Mouse (Mus musculus) MEL (cell line): Measurements from ENCODE around the gene Pip5kl1.

Source experiments
- CHD2 ChIP-seq: IDR thresholded peaks from 2 replicates; pipeline ENCODE4 v1.6.1; 2011; ENCODE audit warnings: low read length, improper control_type of control experiment
- CTCF ChIP-seq, 3 experiments: IDR thresholded peaks in 2 of 3; conservative IDR thresholded peaks in 1 of 3; 2 replicates each; pipeline ENCODE4 v1.5.1; 2011 to 2012; ENCODE audit warnings: low read length in 3 of 3, low read depth in 2 of 3, mild to moderate bottlenecking in 2 of 3, improper control_type of control experiment in 1 of 3, inconsistent platforms in 1 of 3, mixed read lengths in 1 of 3, moderate library complexity in 1 of 3; ENCODE audit not compliant: control insufficient read depth in 1 of 3, insufficient read depth in 1 of 3, poor library complexity in 1 of 3, severe bottlenecking in 1 of 3
- EP300 ChIP-seq, 2 experiments: IDR thresholded peaks; 2 replicates each; pipeline ENCODE4 v1.6.1; 2011; ENCODE audit warnings: improper control_type of control experiment in 2 of 2, low read length in 2 of 2, low read depth in 1 of 2, mild to moderate bottlenecking in 1 of 2
- HCFC1 ChIP-seq: IDR thresholded peaks from 2 replicates; pipeline ENCODE4 v1.6.1; 2012; ENCODE audit warnings: low read depth, mild to moderate bottlenecking, inconsistent platforms, low read length, improper control_type of control experiment, moderate library complexity
- POLR2A ChIP-seq, 2 experiments: IDR thresholded peaks; 2 replicates each; pipeline ENCODE4 v1.6.1; 2011 to 2012; ENCODE audit warnings: low read length in 2 of 2, mild to moderate bottlenecking in 2 of 2, control low read depth in 1 of 2, improper control_type of control experiment in 1 of 2, low read depth in 1 of 2, moderate library complexity in 1 of 2; ENCODE audit not compliant: control insufficient read depth in 1 of 2, insufficient read depth in 1 of 2, poor library complexity in 1 of 2
- TAL1 ChIP-seq: IDR thresholded peaks from 2 replicates; pipeline ENCODE4 v1.6.1; 2012; ENCODE audit warnings: mild to moderate bottlenecking, inconsistent platforms, low read length, moderate library complexity, mixed read lengths

GRCm38 (mm10) chr2:32596725-32597124, 22.1 kb downstream of the Pip5kl1 start:
- TF ChIP-seq CTCF (IDR thresholded peaks at IDR 0.05 in 2 of 3, conservative IDR thresholded peaks at IDR 0.05 in 1 of 3; ENCODE audit: control insufficient read depth in 1 of 3, insufficient read depth in 1 of 3, low read depth in 2 of 3, low read length in 3 of 3, poor library complexity in 1 of 3, severe bottlenecking in 1 of 3) (no peak), TAL1 (no peak), EP300 (IDR thresholded peaks at IDR 0.05; ENCODE audit: low read depth in 1 of 2, low read length in 2 of 2) (no peak), HCFC1 (no peak), POLR2A (IDR thresholded peaks at IDR 0.05; ENCODE audit: control insufficient read depth in 1 of 2, insufficient read depth in 1 of 2, low read depth in 1 of 2, low read length in 2 of 2, poor library complexity in 1 of 2) (no peak), CHD2 (no peak)
